Mouse (Mus musculus) MEL (cell line): ENCODE data around the gene Ptma.

ENCODE experiments used
- CTCF ChIP-seq, 3 experiments: IDR thresholded peaks in 2 of 3; conservative IDR thresholded peaks in 1 of 3; 2 replicates each; pipeline ENCODE4 v1.5.1; 2011 to 2012; ENCODE audit warnings: low read length in 3 of 3, low read depth in 2 of 3, mild to moderate bottlenecking in 2 of 3, improper control_type of control experiment in 1 of 3, inconsistent platforms in 1 of 3, mixed read lengths in 1 of 3, moderate library complexity in 1 of 3; ENCODE audit not compliant: control insufficient read depth in 1 of 3, insufficient read depth in 1 of 3, poor library complexity in 1 of 3, severe bottlenecking in 1 of 3
- E2F4 ChIP-seq: IDR thresholded peaks from 2 replicates; pipeline ENCODE4 v1.6.1; 2011; ENCODE audit warnings: low read depth, low read length, improper control_type of control experiment, borderline replicate concordance
- ELF1 ChIP-seq: IDR thresholded peaks from 2 replicates; pipeline ENCODE4 v1.6.1; 2014; ENCODE audit warnings: low read depth, mild to moderate bottlenecking, inconsistent platforms, low read length, improper control_type of control experiment, moderate library complexity
- GABPA ChIP-seq: IDR thresholded peaks from 2 replicates; pipeline ENCODE4 v1.6.1; 2012; ENCODE audit warnings: low read depth, mild to moderate bottlenecking, inconsistent platforms, low read length, improper control_type of control experiment, moderate library complexity
- POLR2A ChIP-seq, 2 experiments: IDR thresholded peaks; 2 replicates each; pipeline ENCODE4 v1.6.1; 2011 to 2012; ENCODE audit warnings: low read length in 2 of 2, mild to moderate bottlenecking in 2 of 2, control low read depth in 1 of 2, improper control_type of control experiment in 1 of 2, low read depth in 1 of 2, moderate library complexity in 1 of 2; ENCODE audit not compliant: control insufficient read depth in 1 of 2, insufficient read depth in 1 of 2, poor library complexity in 1 of 2
- RCOR1 ChIP-seq: IDR thresholded peaks from 2 replicates; pipeline ENCODE4 v1.6.1; 2012; ENCODE audit warnings: low read depth, mild to moderate bottlenecking, inconsistent platforms, low read length, improper control_type of control experiment

GRCm38 (mm10) chr1:86568409-86568808 is 41.9 kb downstream of the Ptma start:
- TF ChIP-seq POLR2A (IDR thresholded peaks at IDR 0.05; ENCODE audit: control insufficient read depth in 1 of 2, insufficient read depth in 1 of 2, low read depth in 1 of 2, low read length in 2 of 2, poor library complexity in 1 of 2) (no peak), ELF1 (no peak), RCOR1 (no peak), GABPA (no peak), CTCF (IDR thresholded peaks at IDR 0.05 in 2 of 3, conservative IDR thresholded peaks at IDR 0.05 in 1 of 3; ENCODE audit: control insufficient read depth in 1 of 3, insufficient read depth in 1 of 3, low read depth in 2 of 3, low read length in 3 of 3, poor library complexity in 1 of 3, severe bottlenecking in 1 of 3) (no peak), E2F4 (no peak)
